ENCODE assay signal across 10 mouse cellular contexts in genomic region chr1:179709390-179709789, GRCm38 (mm10). TPM values are rescaled to one million over a fixed set of nuclear protein-coding genes. Genes with fewer than 3 reads are reported as not detected.
DNase-seq lines count a peak whose midpoint lies in the region; ATAC-seq and TF ChIP-seq lines count a peak whose summit lies in the region.
"Had no signal": no experiment of that assay in that cellular context is flagged by ENCODE, and none has a peak within 500 bp of the region (broad histone marks: within the 10 kb centered on the region; RNA-seq: fewer than 3 reads in every experiment).

No protein-coding gene starts in this region.

- no peak overlapping the region for H3K4me2 ChIP-seq in midbrain, postnatal 0 days (ENCODE audit: low read depth, low read length, poor library complexity, severe bottlenecking)
- H3K4me2 ChIP-seq in midbrain, embryonic 16.5 days (ENCODE audit: low read length): no peak overlapping the region
- no peak overlapping the region for H3K4me2 ChIP-seq in hindbrain, embryonic 13.5 days

- H3K27me3 ChIP-seq in midbrain, postnatal 0 days (ENCODE audit: insufficient read depth, low read length): no peaks in the 10 kb centered on the region
- H3K27me3 ChIP-seq in midbrain, embryonic 16.5 days (ENCODE audit: control insufficient read depth, insufficient read depth, low read depth, low read length): no peaks in the 10 kb centered on the region
- no peaks in the 10 kb centered on the region for H3K27me3 ChIP-seq in hindbrain, embryonic 13.5 days

- ATAC-seq in midbrain, postnatal 0 days (ENCODE audit: low FRiP score): no peak
- ATAC-seq in midbrain, embryonic 16.5 days: no peak
- no peak for ATAC-seq in hindbrain, embryonic 13.5 days (ENCODE audit: low FRiP score)
- ATAC-seq in erythroid progenitor cell, adult 5-6 weeks (replicated peaks; ENCODE audit: low FRiP score, poor library complexity, severe bottlenecking): no peak

- H3K4me1 ChIP-seq in midbrain, postnatal 0 days (ENCODE audit: insufficient read depth, low read length): no peaks in the 10 kb centered on the region
- no peaks in the 10 kb centered on the region for H3K4me1 ChIP-seq in midbrain, embryonic 16.5 days (ENCODE audit: control insufficient read depth, insufficient read depth, low read length)
- H3K4me1 ChIP-seq in hindbrain, embryonic 13.5 days (replicated peaks): no peaks in the 10 kb centered on the region

- no peaks in the 10 kb centered on the region for H3K36me3 ChIP-seq in midbrain, postnatal 0 days (ENCODE audit: insufficient read depth, low read length)
- H3K36me3 ChIP-seq in midbrain, embryonic 16.5 days (ENCODE audit: control insufficient read depth, insufficient read depth, low read length): no peaks in the 10 kb centered on the region
- H3K36me3 ChIP-seq in hindbrain, embryonic 13.5 days: no peaks in the 10 kb centered on the region
- H3K36me3 ChIP-seq: G1E had no signal

- DNase-seq in midbrain, postnatal 0 days (ENCODE audit: low spot score): peak; percentile 3
- DNase-seq in gastrocnemius, postnatal 10 days: peak; percentile 50
- peak; percentile 72 to 76 for DNase-seq in layer of hippocampus, postnatal 36 days
- peak; percentile 81 for DNase-seq in right cerebral cortex, postnatal 25 days
- DNase-seq in kidney, postnatal 25 days: no peak

- no peak for TF ChIP-seq CTCF in midbrain, postnatal 0 days (IDR thresholded peaks at IDR 0.05)

- no peak overlapping the region for H3K27ac ChIP-seq in midbrain, postnatal 0 days (ENCODE audit: low read depth, low read length)
- H3K27ac ChIP-seq in midbrain, embryonic 16.5 days (ENCODE audit: low read length): no peak overlapping the region
- H3K27ac ChIP-seq in hindbrain, embryonic 13.5 days: no peak overlapping the region

- WGBS in midbrain, postnatal 0 days: 83% methylated on average over 6 of the region's 6 CpGs
- 86% methylated on average over 6 of the region's 6 CpGs for WGBS in midbrain, embryonic 16.5 days
- WGBS in hindbrain, embryonic 13.5 days: 89% methylated on average over 6 of the region's 6 CpGs

- no peaks in the 10 kb centered on the region for H3K9me3 ChIP-seq in midbrain, postnatal 0 days (ENCODE audit: low read length)
- no peaks in the 10 kb centered on the region for H3K9me3 ChIP-seq in midbrain, embryonic 16.5 days (replicated peaks; ENCODE audit: control insufficient read depth, low read length, poor library complexity, severe bottlenecking)
- no peaks in the 10 kb centered on the region for H3K9me3 ChIP-seq in hindbrain, embryonic 13.5 days

- no peak overlapping the region for H3K4me3 ChIP-seq in midbrain, postnatal 0 days (ENCODE audit: low read depth, low read length)
- no peak overlapping the region for H3K4me3 ChIP-seq in midbrain, embryonic 16.5 days (ENCODE audit: low read depth, low read length)
- no peak overlapping the region for H3K4me3 ChIP-seq in hindbrain, embryonic 13.5 days
- H3K4me3 ChIP-seq: erythroblast, embryonic 14.5 days had no signal

- no peak overlapping the region for H3K9ac ChIP-seq in midbrain, postnatal 0 days (replicated peaks; ENCODE audit: low read length, poor library complexity, severe bottlenecking)
- no peak overlapping the region for H3K9ac ChIP-seq in midbrain, embryonic 16.5 days (ENCODE audit: low read depth, low read length)
- H3K9ac ChIP-seq in hindbrain, embryonic 13.5 days: no peak overlapping the region

RNA-seq across cellular contexts. Expression of gene Kif28, which starts 35.7 kb away (rescaled TPM):
- total RNA-seq in midbrain, postnatal 0 days (2014; rRNA removed): 0.22 TPM in 1 of 2 replicates, not detected in the other
- polyA plus RNA-seq in midbrain, postnatal 0 days (2015; fragmentation: Nextera tagmentation; extraction: Ambion mirVana): not detected in 2 replicates
- polyA plus RNA-seq in midbrain, embryonic 16.5 days (2015; fragmentation: Nextera tagmentation; extraction: Ambion mirVana): not detected in 2 replicates
- under 1 TPM; 0.09 to 0.23 TPM for total RNA-seq in gastrocnemius, postnatal 10 days (2021)
- total RNA-seq in layer of hippocampus, postnatal 36 days (2021): under 1 TPM in 1 of 2 experiments, not detected in 1; 0.91 TPM
- polyA plus RNA-seq in hindbrain, embryonic 13.5 days (2015; fragmentation: Nextera tagmentation; extraction: Ambion mirVana): not detected in 2 replicates
- total RNA-seq in erythroid progenitor cell, adult 5-6 weeks (2015; ENCODE audit: low replicate concordance): not detected in 2 replicates
- not detected in 2 replicates for total RNA-seq in erythroid progenitor cell, adult 5-6 weeks (2017; ENCODE audit: low replicate concordance)
- polyA plus RNA-seq: erythroblast, embryonic 14.5 days; G1E had no signal

RNA-seq across cellular contexts. Expression of gene Sccpdh, which starts 41.4 kb away (rescaled TPM):
- 92.2 and 117 TPM in 2 replicates for total RNA-seq in midbrain, postnatal 0 days (2014; rRNA removed)
- 190 and 195 TPM in 2 replicates for polyA plus RNA-seq in midbrain, postnatal 0 days (2015; fragmentation: Nextera tagmentation; extraction: Ambion mirVana)
- 172 and 179 TPM in 2 replicates for polyA plus RNA-seq in midbrain, embryonic 16.5 days (2015; fragmentation: Nextera tagmentation; extraction: Ambion mirVana)
- 10 to 100 TPM; 58.7 to 59.7 TPM for total RNA-seq in gastrocnemius, postnatal 10 days (2021)
- total RNA-seq in layer of hippocampus, postnatal 36 days (2021): 10 to 100 TPM; 57.7 to 57.8 TPM
- 142 and 147 TPM in 2 replicates for polyA plus RNA-seq in hindbrain, embryonic 13.5 days (2015; fragmentation: Nextera tagmentation; extraction: Ambion mirVana)
- total RNA-seq in erythroid progenitor cell, adult 5-6 weeks (2015; ENCODE audit: low replicate concordance): 2.5 TPM in 1 of 2 replicates, not detected in the other
- 0.30 and 8.6 TPM in 2 replicates for total RNA-seq in erythroid progenitor cell, adult 5-6 weeks (2017; ENCODE audit: low replicate concordance)
- polyA plus RNA-seq: erythroblast, embryonic 14.5 days had no signal

Comparison
In these comparisons a context has a peak if more than half of its experiments do, and no peak if none do; other contexts are left out.
1. DNase-seq: peak in midbrain, postnatal 0 days (single experiment), gastrocnemius, postnatal 10 days (single experiment), layer of hippocampus, postnatal 36 days (2 of 2) and right cerebral cortex, postnatal 25 days (single experiment); none in kidney, postnatal 25 days (0 of 2).